Mouse (Mus musculus) heart, adult 11 months (tissue): Measurements from ENCODE around the gene Ly6g6f.

ENCODE experiments used
- DNase-seq: peaks from one replicate; pipeline ENCODE4 v3.0.0; 2022

Gene Ly6g6f

DNA sequence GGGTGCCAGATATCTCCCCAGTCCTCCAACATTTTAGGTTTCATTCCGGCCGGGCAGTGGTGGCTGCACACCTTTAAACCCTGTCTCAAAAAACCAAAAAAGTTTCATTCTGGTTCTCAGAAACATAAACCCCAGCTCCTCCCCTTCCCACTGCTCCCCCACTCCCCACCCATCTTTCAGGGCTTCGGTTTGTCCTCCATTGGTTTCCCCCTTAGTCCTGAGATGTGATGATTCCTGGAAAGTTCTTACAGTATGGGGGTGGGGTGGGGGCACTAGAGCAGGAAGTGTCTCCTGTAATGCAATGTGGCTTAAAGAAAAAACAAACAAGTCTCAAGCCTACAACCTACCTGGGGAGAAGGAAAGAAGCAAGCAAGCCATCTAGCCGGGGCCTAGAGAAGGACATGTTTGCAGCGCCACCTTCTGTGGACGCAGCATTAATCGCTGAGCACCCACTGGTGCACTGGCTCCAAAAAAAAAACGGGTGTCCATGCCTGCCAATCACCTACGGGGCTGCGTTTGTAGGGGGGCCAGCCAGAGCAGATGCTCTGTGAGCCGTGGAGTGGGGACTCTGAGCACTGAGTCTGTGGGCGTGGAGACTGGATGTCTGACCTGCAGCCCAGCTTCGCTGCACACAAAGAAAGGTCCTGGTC is 20.5 kb upstream of the Ly6g6f start:
- no peak for DNase-seq

DNA sequence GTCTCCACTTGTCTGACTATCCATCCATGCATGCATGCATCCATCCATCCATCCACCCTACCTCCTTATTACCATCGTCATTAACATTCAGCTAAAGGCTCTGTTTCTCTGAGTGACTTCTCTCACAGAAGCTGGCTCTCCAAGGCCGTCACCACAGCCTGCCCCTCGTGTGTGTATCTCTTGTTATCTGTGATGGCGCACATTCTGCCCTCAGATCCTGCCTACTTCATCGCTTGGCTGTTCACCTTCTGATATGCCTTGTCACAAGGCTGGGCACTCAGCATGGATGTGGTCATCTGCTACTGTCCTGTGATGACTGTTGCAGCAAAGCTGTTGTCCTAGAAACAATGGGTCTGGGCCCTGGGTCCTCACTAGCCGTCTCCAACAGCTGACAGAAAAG is 19.3 kb upstream of the Ly6g6f start:
- DNase-seq: no peak

DNA sequence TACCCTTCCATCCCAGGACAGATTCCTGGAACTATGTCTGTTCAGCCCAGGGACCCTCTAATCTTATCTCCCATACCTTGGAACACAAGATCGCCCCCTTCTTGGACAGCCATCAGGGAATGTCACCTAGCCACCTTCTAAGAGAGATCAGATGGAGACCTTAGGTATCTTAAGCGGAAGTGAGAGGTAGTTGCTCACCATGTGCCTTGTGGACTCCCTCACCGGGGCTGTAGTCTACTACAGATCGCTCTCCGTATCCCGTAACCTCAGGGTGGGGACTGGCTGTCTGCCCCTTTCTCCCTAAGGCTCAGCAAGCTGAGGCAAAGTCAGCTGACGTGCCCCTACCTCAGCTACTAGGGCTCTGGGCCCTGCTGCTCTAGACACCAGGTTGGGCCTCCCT is 18.7 kb upstream of the Ly6g6f start:
- DNase-seq: no peak

DNA sequence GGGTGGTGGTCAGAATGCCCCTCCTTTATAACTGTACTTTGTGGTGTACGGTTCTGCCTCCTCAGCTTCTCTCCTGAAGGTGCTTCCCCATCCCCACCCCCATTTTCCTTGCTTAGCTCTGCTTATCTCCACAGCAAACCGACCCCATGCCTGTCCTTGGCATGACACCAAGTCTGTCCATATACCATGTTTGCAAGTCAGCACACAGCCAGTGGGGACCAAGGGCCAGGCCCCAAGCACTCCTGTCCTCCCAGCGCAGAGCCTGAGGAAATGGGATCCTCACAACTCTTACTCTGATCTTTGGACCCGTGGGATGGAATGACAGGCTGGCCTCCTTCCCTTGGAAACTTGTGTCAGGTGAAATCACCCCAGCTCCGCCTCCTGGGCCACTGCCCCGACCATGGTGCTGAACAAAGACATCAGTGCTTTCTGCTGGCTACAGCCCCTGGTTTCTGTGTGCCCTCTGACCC is 17.8 kb upstream of the Ly6g6f start:
- peak; percentile 90 for DNase-seq

DNA sequence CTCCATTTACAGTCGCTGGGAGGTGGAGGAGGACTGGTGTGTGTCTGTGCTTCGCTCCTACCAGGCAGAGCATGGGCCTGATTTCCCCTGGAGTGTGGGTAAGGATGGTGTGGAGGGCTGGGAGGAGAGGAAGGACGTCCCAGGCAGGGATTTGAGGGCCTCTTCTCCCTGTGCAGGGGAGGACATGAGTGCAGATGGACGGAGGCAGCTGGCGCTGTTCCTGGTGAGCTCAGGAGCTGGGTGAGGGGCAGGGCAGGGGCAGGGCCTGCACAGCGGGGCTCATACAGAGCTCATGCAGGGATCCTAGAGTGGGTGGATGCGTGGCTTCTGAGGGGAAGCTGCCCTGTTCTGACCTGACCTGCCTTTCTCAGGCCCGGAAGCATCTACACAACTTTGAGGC is 16.9 kb upstream of the Ly6g6f start:
- DNase-seq: no peak

DNA sequence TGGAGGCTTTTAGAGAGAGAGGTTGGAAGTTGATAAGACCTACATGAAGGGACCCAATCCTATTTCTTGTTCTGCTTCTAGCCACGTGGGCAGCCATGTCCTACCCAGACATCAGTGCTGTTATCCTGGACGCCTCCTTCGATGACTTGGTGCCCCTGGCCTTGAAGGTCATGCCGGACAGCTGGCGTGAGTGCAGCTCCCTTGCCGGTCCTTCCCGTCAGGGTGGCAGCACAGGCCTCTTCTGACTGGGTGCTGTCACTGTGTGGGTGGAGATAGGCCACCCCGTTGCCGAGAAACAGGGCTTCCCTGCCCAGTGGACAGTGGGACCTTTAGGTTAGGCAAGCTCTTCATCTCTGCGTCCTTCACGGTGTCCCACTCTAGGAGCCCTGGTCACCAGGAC is 15.8 kb upstream of the Ly6g6f start:
- DNase-seq: no peak

DNA sequence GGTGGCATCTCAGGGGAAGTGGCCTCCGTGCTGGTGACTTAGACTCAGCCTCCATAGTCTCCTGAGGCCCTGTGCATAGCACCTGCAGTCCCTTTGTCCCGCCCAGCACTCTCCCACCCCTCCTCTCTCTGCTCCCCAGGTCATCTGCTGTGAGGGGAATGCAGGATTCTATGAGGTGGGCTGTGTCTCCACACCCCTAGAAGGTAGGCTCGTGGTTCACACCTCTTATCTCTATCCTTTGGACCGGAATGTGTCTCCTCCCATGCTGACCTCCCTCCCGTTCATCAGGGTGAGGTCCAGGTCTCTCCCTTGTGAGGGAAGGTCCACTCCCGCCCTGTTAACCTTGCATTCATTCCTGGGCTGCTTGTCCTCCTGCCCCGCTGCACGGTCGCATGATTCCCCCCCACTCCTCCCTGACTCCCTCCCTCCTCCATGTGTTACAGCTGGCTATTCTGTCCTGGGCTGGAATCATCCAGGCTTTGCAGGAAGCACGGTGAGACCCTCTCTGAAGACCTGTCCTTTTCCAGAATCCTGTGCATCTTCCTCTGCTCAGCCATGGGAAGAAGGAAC is 14.9 kb upstream of the Ly6g6f start:
- no peak for DNase-seq

DNA sequence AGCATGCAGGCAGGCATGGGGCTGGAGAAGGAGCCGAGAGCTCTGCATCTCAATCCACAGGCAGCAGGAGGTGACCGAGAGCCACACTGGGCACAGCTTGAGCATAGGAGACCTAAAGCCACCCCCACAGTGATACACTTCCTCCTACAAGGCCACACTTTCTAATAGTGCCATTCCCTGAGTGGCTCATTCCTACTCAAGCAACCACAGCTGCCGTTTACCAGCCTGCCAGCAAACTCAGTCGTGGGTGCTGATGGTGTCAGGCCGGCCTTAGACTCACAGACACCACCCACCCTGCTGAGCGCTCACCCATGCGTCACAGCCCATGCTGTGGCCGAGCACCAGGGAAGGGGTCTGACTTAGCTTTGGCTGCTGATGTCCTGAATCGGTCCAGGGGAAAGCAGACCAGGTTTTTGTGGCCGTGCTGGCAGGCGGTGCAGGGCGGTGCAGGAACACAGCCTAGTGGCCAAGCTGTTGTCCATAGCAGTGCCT is 11.8 kb upstream of the Ly6g6f start:
- no peak for DNase-seq

DNA sequence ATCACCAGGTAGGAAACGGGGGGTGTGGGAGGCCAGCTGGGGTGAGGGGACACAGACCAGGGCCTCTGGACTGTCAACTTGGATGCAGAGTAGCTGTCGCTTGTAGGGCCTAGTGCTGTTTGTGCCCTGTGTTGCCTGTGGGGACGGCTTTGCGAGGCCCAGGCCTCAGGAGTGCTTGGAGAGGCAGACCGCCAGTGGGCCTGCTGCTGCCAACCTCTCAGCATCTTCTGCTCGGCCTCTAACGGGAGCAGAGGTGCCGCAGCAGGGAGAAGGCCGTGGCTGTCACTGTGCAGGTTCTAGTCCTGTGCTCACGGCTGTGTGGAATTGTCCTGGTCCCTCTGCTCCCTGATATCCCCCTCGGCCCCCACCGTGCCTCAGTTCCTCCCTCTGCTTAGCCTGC is 11.2 kb upstream of the Ly6g6f start:
- DNase-seq: no peak

DNA sequence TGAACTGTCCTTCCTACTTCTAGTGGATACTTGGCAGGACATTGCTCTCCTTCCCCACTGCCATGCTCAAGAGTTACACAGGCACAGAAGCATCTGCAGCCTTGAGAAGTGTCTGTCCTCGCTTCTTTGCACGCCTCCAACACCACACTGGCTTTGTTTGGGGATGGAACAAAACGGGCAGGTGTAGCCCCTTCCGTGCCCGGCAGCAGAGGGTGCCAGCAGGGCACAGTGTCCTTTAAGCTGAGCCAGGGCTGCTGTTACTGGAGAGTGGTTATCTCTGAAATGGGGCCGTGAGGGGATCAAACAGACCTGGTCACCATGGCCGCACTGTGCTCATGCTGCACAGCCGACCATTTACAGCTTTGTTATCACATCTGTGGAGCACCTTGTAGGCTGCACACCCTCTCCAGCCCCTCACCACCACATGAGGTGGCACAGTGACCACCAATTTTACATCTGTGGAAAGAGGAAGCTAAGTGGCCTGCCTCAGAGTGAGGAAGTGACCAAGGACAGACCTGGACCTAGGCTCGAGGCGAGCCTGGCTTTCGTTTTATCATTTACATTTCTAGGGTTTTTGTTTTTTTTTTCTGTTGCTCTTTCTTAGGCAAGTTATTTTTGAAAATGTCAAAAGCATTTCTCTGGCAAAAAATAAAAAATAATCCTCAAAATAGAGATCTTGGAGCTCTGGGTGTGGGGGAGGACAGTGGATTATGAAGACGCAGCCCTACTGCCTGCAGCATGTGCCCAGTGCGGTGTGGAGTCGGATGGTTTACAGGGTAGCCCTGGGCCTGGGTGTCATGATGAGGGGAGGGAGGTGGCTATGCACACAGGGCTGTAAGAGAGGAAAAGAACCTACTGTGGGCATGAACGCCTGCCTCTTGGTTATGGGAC is 9.3 kb upstream of the Ly6g6f start:
- DNase-seq: no peak

DNA sequence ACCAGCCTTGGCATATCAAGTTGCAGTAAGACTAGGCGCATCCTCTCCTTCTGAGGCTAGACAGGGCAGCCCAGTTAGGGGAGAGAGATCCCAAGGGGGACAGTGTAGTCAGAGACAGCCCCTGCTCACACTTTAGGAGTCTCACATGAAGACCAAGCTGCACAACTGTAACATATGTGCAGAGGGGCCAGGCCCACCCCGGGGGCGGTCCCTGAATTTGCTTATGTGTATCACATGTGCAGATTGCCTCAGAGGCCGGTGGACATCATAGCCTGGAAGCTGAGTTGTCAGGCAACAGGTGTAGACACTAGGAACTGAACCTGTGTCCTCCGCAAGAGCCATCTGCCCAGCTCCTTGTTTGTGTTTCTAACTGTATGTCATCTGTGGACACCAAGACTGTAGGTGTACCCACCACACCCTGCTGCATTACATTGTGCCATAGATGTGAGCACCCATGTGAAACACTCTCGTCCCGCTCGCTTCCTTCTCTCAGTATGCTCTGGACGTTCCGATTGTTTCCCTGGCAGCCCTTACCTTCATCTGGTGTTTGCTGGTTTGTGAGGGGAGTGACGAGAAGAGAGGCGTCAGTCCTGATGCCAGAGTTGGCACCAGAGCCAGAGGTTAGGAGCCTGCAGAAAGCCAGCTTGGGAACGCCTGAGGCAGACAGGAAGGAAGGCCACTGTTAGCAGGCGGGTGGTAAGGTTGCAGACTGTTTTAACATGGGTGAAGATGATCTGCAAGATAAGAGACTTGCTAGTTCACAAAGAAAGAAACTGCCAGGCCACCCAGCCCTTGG is 7.2 kb upstream of the Ly6g6f start:
- peak; percentile 92 for DNase-seq

DNA sequence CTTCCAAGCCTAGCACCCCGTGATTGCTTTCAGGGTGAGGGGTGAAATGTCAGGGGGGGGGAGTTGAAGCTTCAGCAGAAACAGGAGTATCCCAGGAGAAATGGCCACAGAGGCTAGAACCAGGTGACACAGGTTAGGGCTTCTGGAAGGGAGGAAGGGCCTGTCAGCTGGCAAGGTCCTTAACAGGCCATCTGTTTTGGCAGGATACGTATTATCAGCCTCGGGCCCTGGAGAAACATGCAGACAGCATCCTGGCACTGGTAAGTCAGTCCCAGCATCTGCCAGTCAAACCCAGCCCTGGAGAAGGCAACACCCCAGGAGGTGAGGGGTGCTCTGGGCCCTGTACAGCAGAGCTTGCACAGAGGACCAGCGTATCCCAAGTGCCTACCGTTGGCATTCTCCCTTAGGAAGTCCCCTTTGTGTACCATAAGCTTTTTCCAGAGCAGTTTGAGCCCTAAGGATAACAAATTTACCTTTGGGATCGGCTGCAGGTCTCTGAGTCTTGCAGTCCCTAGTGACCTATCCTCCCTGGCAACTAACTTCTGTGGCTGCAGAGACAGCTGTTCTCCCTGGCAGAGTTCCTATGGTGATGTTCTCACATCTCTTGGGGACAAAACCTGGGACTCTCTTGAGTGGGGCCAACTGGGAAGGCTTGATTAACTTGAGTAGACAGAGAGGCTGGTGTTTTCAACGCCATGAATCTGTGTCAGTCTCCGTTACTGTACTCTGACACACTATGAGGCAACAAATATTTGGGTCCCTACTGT is 4.9 kb upstream of the Ly6g6f start:
- peak; percentile 96 for DNase-seq

DNA sequence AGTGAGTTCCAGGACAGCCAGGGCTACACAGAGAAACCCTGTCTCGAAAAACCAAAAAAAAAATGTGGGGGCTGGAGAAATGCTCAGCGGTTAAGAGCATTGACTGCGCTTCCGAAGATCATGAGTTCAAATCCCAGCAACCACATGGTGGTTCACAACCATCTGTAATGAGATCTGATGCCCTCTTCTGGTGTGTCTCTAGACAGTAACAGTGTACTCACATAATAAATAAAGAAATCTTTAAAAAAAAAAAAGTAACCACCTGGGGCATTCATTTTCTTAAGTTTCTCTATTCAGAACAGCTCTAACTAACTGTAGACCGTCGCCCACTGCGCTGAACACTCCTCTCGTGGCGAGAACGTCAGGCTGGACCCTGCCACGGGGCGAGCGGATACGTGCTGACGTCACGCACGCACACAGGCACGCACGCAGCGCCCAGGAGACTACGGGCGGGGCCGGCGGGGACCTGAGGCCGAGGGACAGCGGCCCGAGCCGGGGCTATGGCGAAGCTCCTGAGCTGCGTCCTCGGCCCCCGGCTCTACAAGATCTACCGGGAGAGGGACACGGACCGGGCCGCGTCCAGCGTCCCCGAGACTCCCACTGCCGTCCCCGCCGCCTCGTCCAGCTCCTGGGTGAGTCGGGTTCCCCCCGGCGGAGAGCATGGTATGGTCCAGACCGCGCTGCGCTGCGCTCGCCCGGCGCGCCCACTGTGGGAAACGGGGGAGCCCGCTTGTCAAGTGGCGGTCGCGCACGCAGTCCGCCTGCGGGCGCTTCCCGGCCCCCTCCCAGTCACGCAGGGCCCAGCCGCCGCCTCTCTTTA is 3.6 kb upstream of the Ly6g6f start, which contains the start of gene Abhd16a:
Gene Abhd16a, plus strand, starts transcription at position 439 of the 820 bp plus-strand sequence.
- peak; percentile 100 for DNase-seq

DNA sequence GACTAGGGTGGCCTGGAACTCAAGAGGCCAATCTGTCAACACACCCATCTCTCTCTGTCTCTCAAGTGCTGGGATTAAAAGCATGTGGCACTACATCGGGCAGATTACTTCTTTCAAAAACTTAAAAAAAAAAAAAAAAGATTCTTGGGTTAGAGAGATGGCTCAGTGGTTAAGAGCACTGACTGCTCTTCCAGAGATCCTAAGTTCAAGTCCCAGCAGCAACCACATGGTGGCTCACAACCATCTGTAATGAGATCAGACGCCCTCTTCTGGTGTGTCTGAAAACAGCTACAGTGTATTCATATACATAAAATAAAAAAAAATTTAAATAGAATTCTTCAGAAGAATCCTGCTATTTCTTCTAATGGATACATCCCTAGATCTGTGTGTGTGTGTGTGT is 2.7 kb upstream of the Ly6g6f start:
- no peak for DNase-seq

DNA sequence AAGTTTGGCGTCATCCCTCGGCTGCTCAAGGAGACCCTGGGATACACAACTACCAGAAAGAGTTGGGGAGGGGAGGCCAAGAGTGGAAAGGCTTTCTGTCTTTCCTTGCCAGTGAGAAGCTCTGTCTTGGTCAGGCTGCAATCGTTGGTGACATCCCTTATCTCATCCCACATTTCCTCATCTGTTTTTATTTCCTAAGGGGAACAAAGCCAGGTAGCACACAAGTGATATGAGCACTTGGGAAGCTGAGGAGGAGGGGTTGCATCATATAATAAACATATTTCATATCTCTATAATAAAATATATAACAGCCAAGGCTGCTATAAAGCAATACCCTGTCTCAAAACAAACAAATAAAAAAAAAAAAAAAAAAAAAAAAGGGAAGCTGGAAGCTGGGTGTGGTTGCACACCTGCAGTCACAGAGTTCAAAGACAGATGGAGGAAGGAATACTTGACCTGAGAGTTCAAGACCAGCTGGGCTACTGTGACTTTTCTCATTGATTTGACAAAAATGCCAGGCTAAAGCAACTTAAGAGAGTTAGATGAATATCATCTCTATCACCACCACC is 1.4 kb downstream of the Ly6g6f start:
- DNase-seq: no peak

DNA sequence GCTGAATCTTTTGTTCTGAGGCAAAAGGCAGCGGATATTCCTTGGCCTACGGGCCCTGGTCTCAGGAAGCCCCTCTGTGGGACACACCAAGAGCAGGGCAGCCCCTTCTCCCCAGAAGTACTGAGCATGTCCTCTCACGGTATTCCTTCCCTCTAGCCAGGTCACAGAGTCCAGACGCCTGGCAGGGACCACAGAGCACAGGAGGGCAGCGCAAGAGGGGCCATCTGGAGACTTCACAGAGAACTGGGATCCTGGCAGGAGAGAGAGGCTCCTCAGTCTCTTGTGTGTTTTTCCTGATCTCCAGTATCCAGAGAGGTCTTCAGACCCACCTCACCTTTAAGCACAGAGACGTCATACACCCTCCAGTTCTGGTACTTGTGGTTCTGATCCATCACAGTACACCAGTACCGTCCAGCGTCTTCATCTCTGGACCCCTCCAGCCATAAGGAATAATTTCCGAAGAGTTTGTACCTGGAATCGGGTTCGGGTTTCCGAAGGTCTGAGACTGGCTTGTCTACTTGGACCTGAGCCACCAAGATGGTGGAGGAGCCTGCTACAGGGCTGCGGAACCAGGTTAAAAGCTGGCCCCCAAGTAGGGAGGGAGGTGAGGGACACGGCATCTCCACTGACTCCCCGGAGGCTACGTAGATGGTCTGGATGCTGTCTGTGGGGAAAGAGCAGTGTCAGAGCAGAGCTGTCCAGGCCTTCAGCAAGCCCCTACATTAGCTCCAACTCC is 2.4 kb downstream of the Ly6g6f start:
- no peak for DNase-seq

DNA sequence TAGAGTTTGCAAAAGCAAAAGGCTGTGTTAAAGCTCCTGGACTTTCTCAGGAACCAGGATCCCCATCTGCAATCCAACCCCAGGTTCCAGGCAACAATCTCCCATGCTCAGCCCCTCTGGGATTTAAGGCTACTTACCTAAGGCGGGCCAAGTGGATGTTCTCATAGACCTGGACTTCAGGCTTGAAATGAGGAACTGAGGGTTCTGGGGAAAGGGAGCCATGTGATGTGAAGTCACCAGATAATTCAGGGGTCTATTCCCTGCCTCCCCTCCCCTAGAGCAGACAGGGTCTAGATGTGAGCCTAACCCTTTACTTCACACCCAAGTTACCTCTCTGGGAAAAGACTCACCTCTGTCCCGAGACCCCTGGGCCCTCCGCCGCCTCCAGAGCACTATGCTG is 4.7 kb downstream of the Ly6g6f start:
- DNase-seq: no peak

DNA sequence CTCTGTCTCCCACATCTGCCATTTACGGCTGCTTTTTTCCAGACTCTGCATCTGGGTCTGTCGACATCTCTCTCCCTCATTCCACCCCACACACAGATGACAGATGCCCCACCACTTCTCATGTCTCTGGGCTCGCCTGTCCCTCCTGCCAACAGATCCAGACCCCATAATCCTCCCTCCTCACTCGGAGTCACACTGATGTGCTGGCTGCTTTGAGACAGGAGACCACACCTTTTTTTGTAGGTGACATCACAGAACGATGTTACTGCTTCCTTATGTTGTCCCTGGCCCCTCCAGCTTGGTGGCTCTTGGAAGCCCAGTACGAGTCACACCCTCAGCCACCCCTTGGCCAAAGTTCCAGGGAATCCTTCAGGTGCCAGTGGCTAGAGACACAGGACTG is 5.2 kb downstream of the Ly6g6f start:
- no peak for DNase-seq

DNA sequence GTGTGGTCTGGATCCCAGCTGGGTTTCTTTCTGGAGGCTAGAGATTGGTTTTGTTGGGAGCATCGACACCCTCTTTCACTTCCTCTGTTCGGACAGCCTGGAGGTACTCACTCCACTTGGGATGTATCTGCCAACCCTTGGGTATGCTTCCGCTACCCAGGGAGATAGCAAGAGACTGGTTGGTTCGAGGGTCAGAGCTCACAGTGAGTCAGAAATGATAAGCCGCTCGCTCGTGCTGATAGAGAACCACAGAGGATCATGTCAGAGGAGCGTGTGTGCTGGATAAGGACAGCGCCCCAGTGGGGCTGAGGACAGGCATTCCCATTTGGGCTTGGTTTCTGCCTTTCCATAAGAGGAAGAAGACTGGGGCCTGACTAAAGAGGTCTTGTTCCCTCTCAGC is 5.6 kb downstream of the Ly6g6f start:
- DNase-seq: peak; percentile 93

DNA sequence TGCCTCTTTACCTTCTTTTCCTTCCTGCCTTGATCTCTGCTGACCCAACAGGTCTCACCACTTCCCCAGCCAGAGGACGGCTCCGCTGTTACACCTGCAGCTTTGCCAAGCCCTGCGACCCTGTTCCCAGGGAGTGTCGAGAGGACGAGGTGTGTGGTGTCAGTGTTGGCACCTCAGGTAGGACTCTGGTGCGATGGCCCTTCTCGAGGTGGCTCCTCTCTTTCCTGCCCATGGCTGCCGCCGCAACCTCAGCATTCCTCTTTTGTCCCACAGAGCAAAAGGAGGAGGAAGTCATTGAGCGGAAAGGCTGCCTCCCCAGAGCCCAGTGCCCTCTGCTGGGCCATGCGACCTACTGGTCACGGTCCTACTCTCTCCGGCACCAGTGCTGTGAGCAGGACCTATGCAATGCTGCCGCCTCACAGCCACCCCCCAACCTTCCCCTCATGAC is 7.6 kb downstream of the Ly6g6f start, which contains the start of gene Ly6g6d:
Gene Ly6g6d, minus strand, starts transcription at position 280 of the 448 bp plus-strand sequence.
- DNase-seq: peak; percentile 97
